In the genomic region with DNA sequence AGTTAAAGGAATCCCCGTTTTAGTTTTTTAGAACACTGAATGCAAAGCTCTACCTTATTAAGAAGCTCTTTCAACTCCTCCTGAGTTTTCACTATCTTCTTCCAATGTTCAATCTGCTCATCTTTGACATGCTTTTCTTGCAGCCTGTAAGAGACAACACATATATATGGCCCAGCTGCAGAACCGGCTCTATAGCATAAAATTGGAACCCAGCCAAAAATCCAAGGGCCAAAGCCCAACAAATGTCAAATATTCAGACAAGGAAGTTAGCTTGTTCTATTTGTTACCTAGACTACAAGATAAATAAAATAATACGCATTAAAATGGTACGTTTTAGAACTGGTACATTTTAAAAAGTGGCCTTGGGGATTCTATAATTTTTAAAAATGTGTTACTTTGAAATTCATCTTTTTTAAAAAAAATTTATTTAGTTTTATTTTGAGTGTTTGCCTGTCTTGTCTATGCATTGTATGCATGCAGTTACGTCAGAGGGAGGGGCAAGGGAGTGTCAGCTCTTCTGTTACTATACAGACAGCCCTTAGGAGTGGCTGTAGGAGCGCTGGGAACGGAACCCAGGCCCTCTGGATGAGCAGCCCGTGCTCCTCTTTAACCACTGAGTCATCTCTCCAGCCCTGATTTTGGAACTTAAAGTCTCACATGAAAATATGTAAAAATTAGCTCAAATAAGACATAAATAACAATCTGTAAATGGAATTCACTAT, we compare ENCODE assay signal across 29 mouse cellular contexts. TPM values are rescaled to one million over a fixed set of nuclear protein-coding genes. Genes with fewer than 3 reads are reported as not detected.
DNase-seq lines count a peak whose midpoint lies in the region; ATAC-seq and TF ChIP-seq lines count a peak whose summit lies in the region.
"Had no signal": no experiment of that assay in that cellular context is flagged by ENCODE, and none has a peak within 500 bp of the region (broad histone marks: within the 10 kb centered on the region; RNA-seq: fewer than 3 reads in every experiment).

No protein-coding gene starts in this region.

- DNase-seq in embryonic facial prominence, embryonic 14.5 days (ENCODE audit: low spot score): peak; percentile 34
- no peak for DNase-seq in embryonic facial prominence, embryonic 10.5 days (ENCODE audit: low spot score)
- DNase-seq in lung, embryonic 14.5 days: peak; percentile 80
- no peak for DNase-seq in lung, postnatal 4 days
- DNase-seq in stomach, postnatal 0 days (ENCODE audit: low spot score): peak; percentile 40
- no peak for DNase-seq in hindbrain, embryonic 10.5 days (ENCODE audit: low spot score)
- DNase-seq: adrenal gland, adult 2 months; adrenal gland, postnatal 10 days; adrenal gland, postnatal 25 days; B cell, adult 2 months; cerebellum, adult 11 months; cerebellum, adult 8-10 months; cerebellum, adult 9-11 months; cerebellum, postnatal 14 days; embryo, embryonic 11 days; forebrain, postnatal 0 days had no signal

- WGBS in embryonic facial prominence, embryonic 14.5 days: 76% methylated on average over 8 of the region's 8 CpGs
- WGBS in embryonic facial prominence, embryonic 10.5 days: 95% methylated on average over 8 of the region's 8 CpGs
- WGBS in intestine, embryonic 16.5 days: 65% methylated on average over 8 of the region's 8 CpGs
- 64% methylated on average over 8 of the region's 8 CpGs for WGBS in intestine, embryonic 15.5 days
- 67% methylated on average over 8 of the region's 8 CpGs for WGBS in lung, embryonic 14.5 days
- 57% methylated on average over 8 of the region's 8 CpGs for WGBS in stomach, postnatal 0 days
- WGBS in hindbrain, embryonic 10.5 days: 95% methylated on average over 8 of the region's 8 CpGs

- no peak overlapping the region for H3K27ac ChIP-seq in embryonic facial prominence, embryonic 14.5 days (replicated peaks; ENCODE audit: low read depth, low read length)
- H3K27ac ChIP-seq in embryonic facial prominence, embryonic 10.5 days (replicated peaks): no peak overlapping the region
- no peak overlapping the region for H3K27ac ChIP-seq in intestine, embryonic 16.5 days (ENCODE audit: low read length)
- H3K27ac ChIP-seq in intestine, embryonic 15.5 days: no peak overlapping the region
- 0 out of 2 replicates have a peak overlapping the region, but pooled peaks have one; percentile 38 for H3K27ac ChIP-seq in lung, embryonic 14.5 days (ENCODE audit: low read depth)
- no peak overlapping the region for H3K27ac ChIP-seq in stomach, postnatal 0 days (replicated peaks)
- no peak overlapping the region for H3K27ac ChIP-seq in hindbrain, embryonic 10.5 days
- H3K27ac ChIP-seq: embryonic facial prominence, embryonic 12.5 days; embryonic facial prominence, embryonic 15.5 days; forebrain, embryonic 10.5 days; forebrain, embryonic 12.5 days had no signal

- no peak for ATAC-seq in embryonic facial prominence, embryonic 14.5 days (ENCODE audit: low read depth)
- peak; percentile 59 for ATAC-seq in intestine, embryonic 16.5 days
- no peak for ATAC-seq in intestine, embryonic 15.5 days
- no peak for ATAC-seq in lung, embryonic 14.5 days (ENCODE audit: insufficient read depth)
- ATAC-seq in stomach, postnatal 0 days (ENCODE audit: low FRiP score, low TSS enrichment): peak; percentile 54; the same call in 1 of the 2 replicates
- ATAC-seq: CD4-positive, CD25-positive, alpha-beta regulatory T cell, adult 4 months; forebrain, embryonic 14.5 days; forebrain, postnatal 0 days; Patski had no signal

- H3K4me1 ChIP-seq in embryonic facial prominence, embryonic 14.5 days (ENCODE audit: control insufficient read depth, insufficient read depth, low read length): no peaks in the 10 kb centered on the region
- H3K4me1 ChIP-seq in embryonic facial prominence, embryonic 10.5 days: no peaks in the 10 kb centered on the region
- peaks cover 5% of the 10 kb centered on the region; the same call in 1 of the 2 replicates for H3K4me1 ChIP-seq in intestine, embryonic 16.5 days (ENCODE audit: control insufficient read depth, insufficient read depth, low read length)
- peaks cover 2% of the 10 kb centered on the region; the same call in 1 of the 2 replicates for H3K4me1 ChIP-seq in intestine, embryonic 15.5 days (replicated peaks)
- H3K4me1 ChIP-seq in lung, embryonic 14.5 days (ENCODE audit: insufficient read depth): no peaks in the 10 kb centered on the region
- no peaks in the 10 kb centered on the region for H3K4me1 ChIP-seq in stomach, postnatal 0 days (replicated peaks; ENCODE audit: control insufficient read depth, insufficient read depth)
- no peaks in the 10 kb centered on the region for H3K4me1 ChIP-seq in hindbrain, embryonic 10.5 days (replicated peaks)
- H3K4me1 ChIP-seq: embryonic facial prominence, embryonic 12.5 days; forebrain, embryonic 10.5 days; forebrain, embryonic 12.5 days had no signal

- H3K27me3 ChIP-seq in embryonic facial prominence, embryonic 14.5 days (replicated peaks; ENCODE audit: control insufficient read depth, insufficient read depth, low read length): no peaks in the 10 kb centered on the region
- H3K27me3 ChIP-seq in embryonic facial prominence, embryonic 10.5 days (replicated peaks; ENCODE audit: low read depth, poor library complexity, severe bottlenecking): no peaks in the 10 kb centered on the region
- H3K27me3 ChIP-seq in intestine, embryonic 16.5 days (replicated peaks; ENCODE audit: control insufficient read depth, insufficient read depth, low read length): no peaks in the 10 kb centered on the region
- H3K27me3 ChIP-seq in intestine, embryonic 15.5 days (replicated peaks): no peaks in the 10 kb centered on the region
- no peaks in the 10 kb centered on the region for H3K27me3 ChIP-seq in lung, embryonic 14.5 days (ENCODE audit: insufficient read depth, low read length)
- no peaks in the 10 kb centered on the region for H3K27me3 ChIP-seq in stomach, postnatal 0 days (ENCODE audit: control insufficient read depth, insufficient read depth, low read length)
- H3K27me3 ChIP-seq in hindbrain, embryonic 10.5 days (ENCODE audit: insufficient read depth, poor library complexity, severe bottlenecking): no peaks in the 10 kb centered on the region
- H3K27me3 ChIP-seq: CH12.LX; embryonic facial prominence, embryonic 12.5 days; embryonic facial prominence, embryonic 15.5 days; forebrain, embryonic 12.5 days; Patski had no signal

- no peak for TF ChIP-seq EP300 in stomach, postnatal 0 days (optimal IDR thresholded peaks at IDR 0.05)

- TF ChIP-seq CTCF in lung, embryonic 14.5 days (IDR thresholded peaks at IDR 0.05; ENCODE audit: low read depth): no peak
- no peak for TF ChIP-seq CTCF in stomach, postnatal 0 days (IDR thresholded peaks at IDR 0.05; ENCODE audit: low read depth)

- no peaks in the 10 kb centered on the region for H3K9me3 ChIP-seq in embryonic facial prominence, embryonic 14.5 days (ENCODE audit: control insufficient read depth, low read length)
- no peaks in the 10 kb centered on the region for H3K9me3 ChIP-seq in embryonic facial prominence, embryonic 10.5 days
- H3K9me3 ChIP-seq in intestine, embryonic 16.5 days (ENCODE audit: control insufficient read depth, low read length): no peaks in the 10 kb centered on the region
- no peaks in the 10 kb centered on the region for H3K9me3 ChIP-seq in intestine, embryonic 15.5 days
- no peaks in the 10 kb centered on the region for H3K9me3 ChIP-seq in lung, embryonic 14.5 days (ENCODE audit: low read depth, low read length)
- H3K9me3 ChIP-seq in stomach, postnatal 0 days (ENCODE audit: control insufficient read depth, low read length): no peaks in the 10 kb centered on the region
- H3K9me3 ChIP-seq in hindbrain, embryonic 10.5 days: no peaks in the 10 kb centered on the region
- H3K9me3 ChIP-seq: embryonic facial prominence, embryonic 12.5 days; embryonic facial prominence, embryonic 15.5 days; forebrain, embryonic 10.5 days; forebrain, embryonic 12.5 days; G1E had no signal

- H3K4me2 ChIP-seq in embryonic facial prominence, embryonic 14.5 days (ENCODE audit: low read depth, low read length): no peak overlapping the region
- H3K4me2 ChIP-seq in intestine, embryonic 16.5 days (ENCODE audit: low read depth, low read length): no peak overlapping the region
- no peak overlapping the region for H3K4me2 ChIP-seq in intestine, embryonic 15.5 days (replicated peaks)
- H3K4me2 ChIP-seq in lung, embryonic 14.5 days: no peak overlapping the region
- H3K4me2 ChIP-seq in stomach, postnatal 0 days (replicated peaks; ENCODE audit: low read depth): no peak overlapping the region
- H3K4me2 ChIP-seq: embryonic facial prominence, embryonic 12.5 days; embryonic facial prominence, embryonic 15.5 days; forebrain, embryonic 12.5 days had no signal

- no peak overlapping the region for H3K4me3 ChIP-seq in embryonic facial prominence, embryonic 14.5 days (ENCODE audit: low read depth, low read length)
- H3K4me3 ChIP-seq in embryonic facial prominence, embryonic 10.5 days: no peak overlapping the region
- no peak overlapping the region for H3K4me3 ChIP-seq in intestine, embryonic 16.5 days (ENCODE audit: low read length)
- no peak overlapping the region for H3K4me3 ChIP-seq in intestine, embryonic 15.5 days (replicated peaks)
- no peak overlapping the region for H3K4me3 ChIP-seq in lung, embryonic 14.5 days (ENCODE audit: low read depth, low read length)
- no peak overlapping the region for H3K4me3 ChIP-seq in stomach, postnatal 0 days (ENCODE audit: low read depth, low read length)
- no peak overlapping the region for H3K4me3 ChIP-seq in hindbrain, embryonic 10.5 days
- H3K4me3 ChIP-seq: embryonic facial prominence, embryonic 12.5 days; embryonic facial prominence, embryonic 15.5 days; erythroblast, embryonic 14.5 days; forebrain, embryonic 10.5 days; forebrain, embryonic 12.5 days had no signal

- H3K9ac ChIP-seq in embryonic facial prominence, embryonic 14.5 days (ENCODE audit: low read depth, low read length): no peak overlapping the region
- H3K9ac ChIP-seq in intestine, embryonic 16.5 days (ENCODE audit: low read depth, low read length): no peak overlapping the region
- H3K9ac ChIP-seq in intestine, embryonic 15.5 days: no peak overlapping the region
- no peak overlapping the region for H3K9ac ChIP-seq in lung, embryonic 14.5 days
- H3K9ac ChIP-seq in stomach, postnatal 0 days (ENCODE audit: low read length): no peak overlapping the region
- H3K9ac ChIP-seq: embryonic facial prominence, embryonic 12.5 days; embryonic facial prominence, embryonic 15.5 days; forebrain, embryonic 12.5 days; forebrain, postnatal 0 days had no signal

- peaks cover 92% of the 10 kb centered on the region for H3K36me3 ChIP-seq in embryonic facial prominence, embryonic 14.5 days (ENCODE audit: control insufficient read depth, insufficient read depth, low read length)
- H3K36me3 ChIP-seq in embryonic facial prominence, embryonic 10.5 days (replicated peaks): peaks cover 100% of the 10 kb centered on the region
- H3K36me3 ChIP-seq in intestine, embryonic 16.5 days (ENCODE audit: control insufficient read depth, insufficient read depth, low read length): peaks cover 16% of the 10 kb centered on the region
- peaks cover 21% of the 10 kb centered on the region; the same call in 1 of the 2 replicates for H3K36me3 ChIP-seq in intestine, embryonic 15.5 days
- H3K36me3 ChIP-seq in lung, embryonic 14.5 days (ENCODE audit: insufficient read depth): peaks cover 85% of the 10 kb centered on the region
- H3K36me3 ChIP-seq in stomach, postnatal 0 days (ENCODE audit: control insufficient read depth, insufficient read depth, low read length): peaks cover 15% of the 10 kb centered on the region
- H3K36me3 ChIP-seq in hindbrain, embryonic 10.5 days: peaks cover 100% of the 10 kb centered on the region

RNA-seq across cellular contexts. Expression of gene Kdm1a, which starts 42.1 kb away (rescaled TPM):
- polyA plus RNA-seq in embryonic facial prominence, embryonic 14.5 days (2014; fragmentation: Nextera tagmentation; extraction: Ambion mirVana): 48.6 and 54.1 TPM in 2 replicates
- polyA plus RNA-seq in embryonic facial prominence, embryonic 10.5 days (2016; fragmentation: Nextera tagmentation; extraction: Ambion mirVana): 54.2 and 56.1 TPM in 2 replicates
- polyA plus RNA-seq in intestine, embryonic 16.5 days (2015; fragmentation: Nextera tagmentation; extraction: Ambion mirVana): 14.0 and 14.3 TPM in 2 replicates
- polyA plus RNA-seq in intestine, embryonic 15.5 days (2015; fragmentation: Nextera tagmentation; extraction: Ambion mirVana): 29.6 and 31.4 TPM in 2 replicates
- 56.5 and 58.8 TPM in 2 replicates for polyA plus RNA-seq in lung, embryonic 14.5 days (2014; fragmentation: Nextera tagmentation; extraction: Ambion mirVana)
- polyA plus RNA-seq in stomach, postnatal 0 days (2015; fragmentation: Nextera tagmentation; extraction: Ambion mirVana): 13.8 and 15.1 TPM in 2 replicates
- 54.6 and 61.0 TPM in 2 replicates for polyA plus RNA-seq in hindbrain, embryonic 10.5 days (2016; fragmentation: Nextera tagmentation; extraction: Ambion mirVana)

RNA-seq across cellular contexts. Expression of gene Tex46, which starts 49.8 kb away (rescaled TPM):
- not detected in 2 replicates for polyA plus RNA-seq in embryonic facial prominence, embryonic 14.5 days (2014; fragmentation: Nextera tagmentation; extraction: Ambion mirVana)
- not detected in 2 replicates for polyA plus RNA-seq in embryonic facial prominence, embryonic 10.5 days (2016; fragmentation: Nextera tagmentation; extraction: Ambion mirVana)
- polyA plus RNA-seq in intestine, embryonic 16.5 days (2015; fragmentation: Nextera tagmentation; extraction: Ambion mirVana): not detected in 2 replicates
- polyA plus RNA-seq in intestine, embryonic 15.5 days (2015; fragmentation: Nextera tagmentation; extraction: Ambion mirVana): not detected in 2 replicates
- not detected in 2 replicates for polyA plus RNA-seq in lung, embryonic 14.5 days (2014; fragmentation: Nextera tagmentation; extraction: Ambion mirVana)
- not detected in 2 replicates for polyA plus RNA-seq in stomach, postnatal 0 days (2015; fragmentation: Nextera tagmentation; extraction: Ambion mirVana)
- not detected in 2 replicates for polyA plus RNA-seq in hindbrain, embryonic 10.5 days (2016; fragmentation: Nextera tagmentation; extraction: Ambion mirVana)
- polyA plus RNA-seq: adrenal gland, adult 2 months; brain, embryonic 14.5 days; CD4-positive, CD25-positive, alpha-beta regulatory T cell, adult 4 months; embryonic facial prominence, embryonic 12.5 days; embryonic facial prominence, embryonic 15.5 days; erythroblast, embryonic 14.5 days; forebrain, embryonic 10.5 days; forebrain, embryonic 12.5 days; forebrain, embryonic 14.5 days; forebrain, postnatal 0 days; G1E; Patski had no signal

Comparison
In these comparisons a context has a peak if more than half of its experiments do, and no peak if none do; other contexts are left out.
1. ATAC-seq: peak in intestine, embryonic 16.5 days (single experiment) and stomach, postnatal 0 days (single experiment); none in embryonic facial prominence, embryonic 14.5 days (single experiment), intestine, embryonic 15.5 days (single experiment) and lung, embryonic 14.5 days (single experiment).
2. DNase-seq: peak in embryonic facial prominence, embryonic 14.5 days (single experiment), lung, embryonic 14.5 days (single experiment) and stomach, postnatal 0 days (single experiment); none in embryonic facial prominence, embryonic 10.5 days (single experiment), lung, postnatal 4 days (0 of 2) and hindbrain, embryonic 10.5 days (single experiment).